Mouse (Mus musculus): Measurements from ENCODE around the gene Angptl3. TPM values are rescaled to one million over a fixed set of nuclear protein-coding genes. Genes with fewer than 3 reads are reported as not detected.

The Angptl3 gene
- polyA plus RNA-seq (2015; fragmentation: Illumina TruSeq; extraction: RNeasy Lipid Tissue Mini Kit (QIAGEN cat#74804); ENCODE audit: low read depth, low replicate concordance) = 1.2 TPM

DNA sequence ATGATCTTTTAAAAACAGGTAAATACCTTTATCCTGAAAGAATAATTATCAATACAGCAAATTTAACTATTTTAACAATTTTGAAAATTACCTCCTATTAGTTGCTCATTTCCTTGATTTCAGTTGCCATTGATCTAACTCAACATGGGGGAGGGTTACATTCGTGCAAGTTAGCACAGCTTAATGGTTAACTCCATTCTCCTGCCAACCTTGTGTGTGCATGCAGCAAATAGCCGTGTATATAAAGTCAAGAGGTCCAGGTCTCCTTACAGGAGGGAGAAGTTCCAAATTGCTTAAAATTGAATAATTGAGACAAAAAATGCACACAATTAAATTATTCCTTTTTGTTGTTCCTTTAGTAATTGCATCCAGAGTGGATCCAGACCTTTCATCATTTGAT, at the start of gene Angptl3:
Gene Angptl3, plus strand, starts transcription at position 269 of the 400 bp plus-strand sequence.

Other genes with a start within 250 kb of the Angptl3 start
- gene Kank4, start 213.4 kb upstream of the Angptl3 start, polyA plus RNA-seq (2015; fragmentation: Illumina TruSeq; extraction: RNeasy Lipid Tissue Mini Kit (QIAGEN cat#74804); ENCODE audit: low read depth, low replicate concordance) = 3.6 TPM
- gene I0C0044D17Rik, start 207.1 kb upstream of the Angptl3 start, polyA plus RNA-seq (2015; fragmentation: Illumina TruSeq; extraction: RNeasy Lipid Tissue Mini Kit (QIAGEN cat#74804); ENCODE audit: low read depth, low replicate concordance) = not detected
- gene Usp1, start 107.1 kb upstream of the Angptl3 start, polyA plus RNA-seq (2015; fragmentation: Illumina TruSeq; extraction: RNeasy Lipid Tissue Mini Kit (QIAGEN cat#74804); ENCODE audit: low read depth, low replicate concordance) = 20.2 TPM
- 28.3 TPM for gene Dock7, start 90.0 kb downstream of the Angptl3 start, polyA plus RNA-seq (2015; fragmentation: Illumina TruSeq; extraction: RNeasy Lipid Tissue Mini Kit (QIAGEN cat#74804); ENCODE audit: low read depth, low replicate concordance)
- 35.6 TPM for gene Atg4c, start 163.0 kb downstream of the Angptl3 start, polyA plus RNA-seq (2015; fragmentation: Illumina TruSeq; extraction: RNeasy Lipid Tissue Mini Kit (QIAGEN cat#74804); ENCODE audit: low read depth, low replicate concordance)

Measured in brain, adult 10 weeks (tissue).